Mouse (Mus musculus): ENCODE measurements around the gene Acsm4.

GRCm38 (mm10) chr7:119762166-119762697, 72.4 kb downstream of the Acsm4 start:
- no peak for TF ChIP-seq POLR2A (IDR thresholded peaks at IDR 0.05; ENCODE audit: insufficient read length, low read depth)
- TF ChIP-seq USF1 (IDR thresholded peaks at IDR 0.05; ENCODE audit: low read depth): no peak
- TF ChIP-seq MAX (IDR thresholded peaks at IDR 0.05; ENCODE audit: low read depth): no peak
- TF ChIP-seq E2F4 (IDR thresholded peaks at IDR 0.05; ENCODE audit: insufficient read depth): no peak

All from myocyte (in vitro differentiated cells).